Mouse (Mus musculus) kidney, adult 2 months (tissue): ENCODE data around the gene Gsx1.

Experiments
- CTCF ChIP-seq: fragments of 200-500 bp; conservative IDR thresholded peaks from 2 replicates; pipeline ENCODE4 v1.5.1; 2011; ENCODE audit warnings: low read depth, mild to moderate bottlenecking, control low read depth, low read length, moderate library complexity, mixed read lengths; ENCODE audit not compliant: insufficient read depth, insufficient read length
- POLR2A ChIP-seq: fragments of 200-500 bp; IDR thresholded peaks from one replicate; pipeline ENCODE4 v1.6.1; 2011; ENCODE audit warnings: low read depth, low read length, control low read depth

- TF ChIP-seq POLR2A (no peak), CTCF (no peak)
These were observed 32.1 kb upstream of the Gsx1 start for GRCm38 (mm10) chr5:147156376-147156775.
